Mouse (Mus musculus) spleen, adult 2 months (tissue): ENCODE data around the gene Agr2. TPM values are rescaled to one million over a fixed set of nuclear protein-coding genes. Genes with fewer than 3 reads are reported as not detected.

Experiments
- DNase-seq, 2 experiments: peaks; one replicate each; pipeline versions ENCODE4 v3.0.0 to v3.0.0-alpha.2; 2012 to 2021; ENCODE audit warnings: low spot score in 2 of 2, low read depth in 1 of 2
- H3K27ac ChIP-seq: fragments of 200-500 bp; 2 replicates; pipeline ENCODE4 v1.5.1; 2012; ENCODE audit warnings: low read length, inconsistent platforms; ENCODE audit not compliant: insufficient read depth
- H3K27me3 ChIP-seq: fragments of 200-500 bp; 2 replicates; pipeline ENCODE4 v1.6.1; 2012; ENCODE audit warnings: mild to moderate bottlenecking, moderate library complexity, low read length, inconsistent platforms; ENCODE audit not compliant: control insufficient read depth, insufficient read depth
- H3K36me3 ChIP-seq: fragments of 200-500 bp; 2 replicates; pipeline ENCODE4 v1.6.1; 2012; ENCODE audit warnings: mild to moderate bottlenecking, low read length, inconsistent platforms; ENCODE audit not compliant: control insufficient read depth, insufficient read depth
- H3K4me1 ChIP-seq: fragments of 200-500 bp; 2 replicates; pipeline ENCODE4 v1.6.1; 2011; ENCODE audit warnings: inconsistent platforms; ENCODE audit not compliant: control insufficient read depth, insufficient read depth, insufficient read length
- H3K4me3 ChIP-seq: fragments of 200-500 bp; 2 replicates; pipeline ENCODE4 v1.5.1; 2011; ENCODE audit warnings: mild to moderate bottlenecking, inconsistent platforms; ENCODE audit not compliant: insufficient read depth, insufficient read length; ENCODE audit errors: extremely low read depth
- CTCF ChIP-seq: fragments of 200-500 bp; IDR thresholded peaks from 2 replicates; pipeline ENCODE4 v1.5.1; 2011; ENCODE audit warnings: mild to moderate bottlenecking, inconsistent platforms; ENCODE audit not compliant: insufficient read depth, insufficient read length, insufficient replicate concordance; ENCODE audit errors: extremely low read depth
- POLR2A ChIP-seq: fragments of 200-500 bp; IDR thresholded peaks from 2 replicates; pipeline ENCODE4 v1.6.1; 2011; ENCODE audit warnings: low read depth, low read length, inconsistent platforms
- WGBS: fragments of 180-500 bp; shearing (Covaris S2); methylation state at CpG from one replicate; pipeline ENCODE4 v1.1.7; 2018; 5-methylcytosine and 5-hydroxymethylcytosine counted together
- polyA plus RNA-seq: library from polyadenylated mRNA; depleted of rRNA; stranded (reverse); fragments of >200 nt; gene quantifications from 2 replicates; pipeline ENCODE4 v1.2.3, GENCODE M21; 2012

The Agr2 gene
- polyA plus RNA-seq, 1 experiment: not detected

DNA sequence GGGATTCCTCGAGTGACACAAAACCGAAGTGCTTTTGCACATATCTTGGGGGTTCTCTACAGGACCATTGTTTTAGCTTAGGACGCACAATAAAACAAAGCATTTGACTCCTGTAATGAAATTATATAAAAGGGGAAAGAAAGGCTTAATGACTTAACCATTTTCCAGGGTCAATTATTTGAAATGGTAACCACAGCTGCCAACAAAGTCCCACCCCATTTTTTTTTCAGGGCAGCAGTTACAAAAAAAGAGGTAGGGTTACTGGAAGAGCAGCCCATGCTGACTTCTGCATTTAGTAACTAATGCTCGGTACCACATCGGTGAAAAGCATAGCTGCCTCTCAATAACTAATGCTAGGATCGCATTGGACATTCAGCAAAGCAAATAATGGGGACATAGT, 42.8 kb downstream of the Agr2 start:
- Histone ChIP-seq H3K27ac (no peak overlapping the region), H3K36me3 (no peaks in the 10 kb centered on the region), H3K4me1 (peaks cover 14% of the 10 kb centered on the region), H3K4me3 (no peak overlapping the region), H3K27me3 (no peaks in the 10 kb centered on the region)
- 59% methylated on average over 6 of the region's 6 CpGs for WGBS
- TF ChIP-seq CTCF: no peak
- no peak for TF ChIP-seq POLR2A
- no peak for DNase-seq

- TF ChIP-seq POLR2A: no peak
- TF ChIP-seq CTCF: no peak
- peak overlapping the region; percentile 70; the same call in 1 of the 2 replicates for H3K27ac ChIP-seq
- H3K27me3 ChIP-seq: no peaks in the 10 kb centered on the region
- H3K4me1 ChIP-seq: peaks cover 16% of the 10 kb centered on the region
- WGBS: 91% methylated on average over 7 of the region's 7 CpGs
- H3K36me3 ChIP-seq: no peaks in the 10 kb centered on the region
- no peak for DNase-seq
- H3K4me3 ChIP-seq: no peak overlapping the region
These were observed 43.4 kb downstream of the Agr2 start for GRCm38 (mm10) chr12:36036121-36036520.

GRCm38 (mm10) chr12:36036776-36037175, 44.1 kb downstream of the Agr2 start:
- WGBS: 17% methylated on average over 10 of the region's 10 CpGs
- peak overlapping the region; percentile 70 for H3K27ac ChIP-seq
- DNase-seq: no peak

GRCm38 (mm10) chr12:36039541-36040084, 46.9 kb downstream of the Agr2 start:
- Histone ChIP-seq H3K4me3 (peak overlapping the region; percentile 40; the same call in 1 of the 2 replicates), H3K36me3 (no peaks in the 10 kb centered on the region), H3K4me1 (peaks cover 13% of the 10 kb centered on the region), H3K27ac (peak overlapping the region; percentile 91), H3K27me3 (no peaks in the 10 kb centered on the region)
- WGBS: 7% methylated on average over 9 of the region's 9 CpGs
- TF ChIP-seq POLR2A (no peak; the same call in 1 of the 2 replicates), CTCF (no peak)
- peak; percentile 45 to 72 for DNase-seq

More at GRCm38 (mm10) chr12:36036776-36037175, 44.1 kb downstream of the Agr2 start:
- peak overlapping the region; percentile 33; the same call in 1 of the 2 replicates for H3K4me3 ChIP-seq
- peak; percentile 5; the same call in 1 of the 2 replicates for TF ChIP-seq CTCF
- TF ChIP-seq POLR2A: no peak
- peaks cover 17% of the 10 kb centered on the region for H3K4me1 ChIP-seq
- no peaks in the 10 kb centered on the region for H3K36me3 ChIP-seq
- H3K27me3 ChIP-seq: no peaks in the 10 kb centered on the region

DNA sequence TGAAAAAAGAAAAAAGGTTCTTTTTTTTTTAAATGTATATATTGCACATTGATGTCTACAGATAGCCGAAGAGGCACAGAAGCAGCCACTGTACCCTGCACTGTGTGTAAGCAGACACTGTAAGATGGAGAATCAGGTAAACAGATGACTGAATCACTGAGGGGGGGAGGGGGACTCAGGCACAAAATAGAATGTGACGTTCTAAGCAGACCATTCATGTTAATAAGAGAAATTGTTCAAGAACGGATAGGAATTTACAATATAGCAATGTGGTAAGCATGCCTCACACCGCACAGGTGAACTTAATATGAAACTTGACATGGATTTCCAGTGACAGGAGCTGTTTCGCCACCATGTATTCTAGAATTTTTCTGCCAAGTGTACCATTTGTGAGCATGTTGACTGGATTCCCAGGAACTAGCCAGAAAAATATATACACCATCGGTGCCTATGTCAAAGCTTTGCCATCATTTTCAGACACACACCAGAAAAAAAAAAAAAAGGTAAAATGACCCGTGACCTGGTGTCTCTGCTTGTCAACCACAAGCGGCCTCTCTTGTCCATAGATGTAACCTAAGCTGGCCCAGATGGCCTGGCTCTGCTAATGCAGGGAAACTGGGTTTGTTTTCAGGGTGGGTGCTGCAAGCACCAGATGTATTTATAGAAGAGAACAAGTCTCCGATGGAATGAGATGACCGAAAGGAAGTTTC, 48.0 kb downstream of the Agr2 start:
- no peak for TF ChIP-seq POLR2A
- TF ChIP-seq CTCF: no peak
- WGBS: 32% methylated on average over 10 of the region's 10 CpGs
- Histone ChIP-seq H3K4me3 (peak overlapping the region; percentile 97), H3K27ac (peak overlapping the region; percentile 72), H3K4me1 (peaks cover 13% of the 10 kb centered on the region), H3K36me3 (no peaks in the 10 kb centered on the region), H3K27me3 (no peaks in the 10 kb centered on the region)
- DNase-seq: no peak

GRCm38 (mm10) chr12:36041281-36041589, 48.5 kb downstream of the Agr2 start:
- WGBS: 9% methylated on average over 4 of the region's 4 CpGs
- peak overlapping the region; percentile 72 for H3K27ac ChIP-seq
- peaks cover 9% of the 10 kb centered on the region for H3K4me1 ChIP-seq
- H3K36me3 ChIP-seq: no peaks in the 10 kb centered on the region
- H3K27me3 ChIP-seq: no peaks in the 10 kb centered on the region
- DNase-seq: no peak
- TF ChIP-seq POLR2A: no peak
- TF ChIP-seq CTCF: no peak
- peak overlapping the region; percentile 97 for H3K4me3 ChIP-seq

- DNase-seq: peak in 1 of 2 experiments; percentile 53
- no peaks in the 10 kb centered on the region for H3K27me3 ChIP-seq
- no peak for TF ChIP-seq POLR2A
- TF ChIP-seq CTCF: no peak
- H3K27ac ChIP-seq: peak overlapping the region; percentile 94
- no peaks in the 10 kb centered on the region for H3K36me3 ChIP-seq
- H3K4me3 ChIP-seq: peak overlapping the region; percentile 97
- WGBS: under 1% methylated on average over 48 of the region's 50 CpGs
- H3K4me1 ChIP-seq: peaks cover 5% of the 10 kb centered on the region
These were observed 49.1 kb downstream of the Agr2 start for GRCm38 (mm10) chr12:36041703-36042347.
